Mouse (Mus musculus) embryonic facial prominence, embryonic 10.5 days (tissue): ENCODE data around the gene Tap1. TPM values are rescaled to one million over a fixed set of nuclear protein-coding genes. Genes with fewer than 3 reads are reported as not detected.
A peak's percentile ranks its signal among the peaks of the same experiment; 100 is the strongest.
"Not testable (repeated sequence)": the region's sequence is repeated elsewhere in the genome, so short reads cannot be mapped to it uniquely, and the experiment has no call there.

ENCODE experiments used
- DNase-seq: peaks from one replicate; pipeline ENCODE4 v3.0.0-alpha.2; 2017; ENCODE audit warnings: low spot score
- H3K27ac ChIP-seq: fragments of 300-500 bp; sonication (generic); replicated peaks from 2 replicates; pipeline ENCODE4 v1.5.1; 2016; ENCODE audit warnings: mild to moderate bottlenecking
- H3K27me3 ChIP-seq: fragments of 300-500 bp; sonication (generic); replicated peaks from 2 replicates; pipeline ENCODE4 v1.6.1; 2016; ENCODE audit warnings: low read depth, mild to moderate bottlenecking; ENCODE audit not compliant: poor library complexity, severe bottlenecking
- H3K36me3 ChIP-seq: fragments of 300-500 bp; sonication (generic); replicated peaks from 2 replicates; pipeline ENCODE4 v1.6.1; 2016; ENCODE audit warnings: mild to moderate bottlenecking, moderate library complexity
- H3K4me1 ChIP-seq: fragments of 300-500 bp; sonication (generic); 2 replicates; pipeline ENCODE4 v1.6.1; 2016
- H3K4me3 ChIP-seq: fragments of 300-500 bp; sonication (generic); 2 replicates; pipeline ENCODE4 v1.5.1; 2016; ENCODE audit warnings: mild to moderate bottlenecking, moderate library complexity
- H3K9me3 ChIP-seq: fragments of 300-500 bp; sonication (generic); 2 replicates; pipeline ENCODE4 v1.6.1; 2016; ENCODE audit warnings: mild to moderate bottlenecking
- WGBS: fragments of 180-500 bp; shearing (Covaris S2); methylation state at CpG from one replicate; pipeline ENCODE4 v1.1.7; 2016; 5-methylcytosine and 5-hydroxymethylcytosine counted together
- polyA plus RNA-seq: library from polyadenylated mRNA; unstranded; fragments of >200 nt; fragmentation: Nextera tagmentation; extraction: Ambion mirVana; gene quantifications from 2 replicates; pipeline ENCODE4 v1.2.1, GENCODE M21; 2016

Tap1 gene
- polyA plus RNA-seq, 1 experiment from 2014 or later = 2.8 TPM

GRCm38 (mm10) chr17:34225911-34226310 lies 38.6 kb downstream of the Tap1 start:
- not testable (repeated sequence) for H3K27me3 ChIP-seq, H3K4me1 ChIP-seq, H3K4me3 ChIP-seq, H3K27ac ChIP-seq, DNase-seq, H3K36me3 ChIP-seq
- WGBS = 96% methylated on average over 15 of the region's 23 CpGs
- peaks cover 11% of the 10 kb centered on the region for H3K9me3 ChIP-seq

GRCm38 (mm10) chr17:34230971-34231370 lies 43.6 kb downstream of the Tap1 start:
- 90% methylated on average over 9 of the region's 9 CpGs for WGBS
- H3K9me3 ChIP-seq, H3K36me3 ChIP-seq, H3K4me1 ChIP-seq, H3K27ac ChIP-seq, H3K4me3 ChIP-seq, DNase-seq, H3K27me3 ChIP-seq: not testable (repeated sequence)

GRCm38 (mm10) chr17:34232021-34232420 lies 44.7 kb downstream of the Tap1 start:
- not testable (repeated sequence) for H3K27ac ChIP-seq, H3K36me3 ChIP-seq, H3K4me1 ChIP-seq, H3K27me3 ChIP-seq, DNase-seq, H3K9me3 ChIP-seq, H3K4me3 ChIP-seq
- 79% methylated on average over 7 of the region's 7 CpGs for WGBS

- Histone ChIP-seq H3K36me3 (no peaks in the 10 kb centered on the region), H3K9me3 (no peaks in the 10 kb centered on the region), H3K4me1 (no peaks in the 10 kb centered on the region), H3K27ac (no peak overlapping the region), H3K27me3 (no peaks in the 10 kb centered on the region), H3K4me3 (no peak overlapping the region)
- 47% methylated on average over 9 of the region's 9 CpGs for WGBS
- peak; percentile 53 for DNase-seq
Observed at GRCm38 (mm10) chr17:34234926-34235325, 47.6 kb downstream of the Tap1 start.

GRCm38 (mm10) chr17:34236691-34237090 lies 49.3 kb downstream of the Tap1 start:
- H3K27ac ChIP-seq = no peak overlapping the region
- no peaks in the 10 kb centered on the region for H3K27me3 ChIP-seq
- no peaks in the 10 kb centered on the region for H3K4me1 ChIP-seq
- DNase-seq = no peak
- 0 out of 2 replicates have a peak, but pooled peaks cover 2% of the 10 kb centered on the region for H3K9me3 ChIP-seq
- no peak overlapping the region for H3K4me3 ChIP-seq
- no peaks in the 10 kb centered on the region for H3K36me3 ChIP-seq
- WGBS = 90% methylated on average over 5 of the region's 5 CpGs

GRCm38 (mm10) chr17:34237741-34238140 lies 50.4 kb downstream of the Tap1 start:
- Histone ChIP-seq H3K4me3 (no peak overlapping the region), H3K27ac (no peak overlapping the region)
- 79% methylated on average over 3 of the region's 3 CpGs for WGBS

GRCm38 (mm10) chr17:34238706-34239105 lies 51.4 kb downstream of the Tap1 start, which contains the start of gene H2-Ob:
Gene H2-Ob, plus strand, starts transcription at chr17:34238903.
- Histone ChIP-seq H3K27me3 (no peaks in the 10 kb centered on the region), H3K4me3 (no peak within 1 kb of the TSS), H3K4me1 (no peaks in the 10 kb centered on the region), H3K36me3 (no peaks in the 10 kb centered on the region), H3K27ac (no peak within 1 kb of the TSS), H3K9me3 (0 out of 2 replicates have a peak, but pooled peaks cover 5% of the 10 kb centered on the region)
- WGBS = 68% methylated on average over 3 of the region's 3 CpGs
- no peak for DNase-seq

More at GRCm38 (mm10) chr17:34237741-34238140, 50.4 kb downstream of the Tap1 start:
- no peaks in the 10 kb centered on the region for H3K4me1 ChIP-seq
- no peaks in the 10 kb centered on the region for H3K27me3 ChIP-seq
- H3K9me3 ChIP-seq = 0 out of 2 replicates have a peak, but pooled peaks cover 5% of the 10 kb centered on the region
- DNase-seq = no peak
- no peaks in the 10 kb centered on the region for H3K36me3 ChIP-seq

- H3K4me3 ChIP-seq = no peak overlapping the region
- no peaks in the 10 kb centered on the region for H3K36me3 ChIP-seq
- 78% methylated on average over 10 of the region's 10 CpGs for WGBS
- no peak overlapping the region for H3K27ac ChIP-seq
- H3K27me3 ChIP-seq = no peaks in the 10 kb centered on the region
- no peak for DNase-seq
- 0 out of 2 replicates have a peak, but pooled peaks cover 5% of the 10 kb centered on the region for H3K9me3 ChIP-seq
- H3K4me1 ChIP-seq = no peaks in the 10 kb centered on the region
Observed at GRCm38 (mm10) chr17:34239601-34240041, 52.3 kb downstream of the Tap1 start.

- DNase-seq = no peak
- H3K9me3 ChIP-seq = 0 out of 2 replicates have a peak, but pooled peaks cover 5% of the 10 kb centered on the region
- H3K36me3 ChIP-seq = no peaks in the 10 kb centered on the region
- no peak overlapping the region for H3K27ac ChIP-seq
- H3K4me1 ChIP-seq = no peaks in the 10 kb centered on the region
- 69% methylated on average over 3 of the region's 3 CpGs for WGBS
- no peak overlapping the region for H3K4me3 ChIP-seq
- H3K27me3 ChIP-seq = no peaks in the 10 kb centered on the region
Observed at GRCm38 (mm10) chr17:34240366-34240765, 53.0 kb downstream of the Tap1 start.

GRCm38 (mm10) chr17:34240916-34241315 lies 53.6 kb downstream of the Tap1 start:
- 0 out of 2 replicates have a peak, but pooled peaks cover 5% of the 10 kb centered on the region for H3K9me3 ChIP-seq
- no peak overlapping the region for H3K4me3 ChIP-seq
- no peaks in the 10 kb centered on the region for H3K36me3 ChIP-seq
- H3K4me1 ChIP-seq = no peaks in the 10 kb centered on the region
- H3K27ac ChIP-seq = no peak overlapping the region
- 82% methylated on average over 6 of the region's 6 CpGs for WGBS
- no peaks in the 10 kb centered on the region for H3K27me3 ChIP-seq
- no peak for DNase-seq

GRCm38 (mm10) chr17:34244656-34245055 lies 57.3 kb downstream of the Tap1 start:
- Histone ChIP-seq H3K9me3 (0 out of 2 replicates have a peak, but pooled peaks cover 5% of the 10 kb centered on the region), H3K4me1 (no peaks in the 10 kb centered on the region), H3K4me3 (no peak overlapping the region), H3K27me3 (no peaks in the 10 kb centered on the region), H3K36me3 (no peaks in the 10 kb centered on the region), H3K27ac (no peak overlapping the region)
- DNase-seq = no peak
- 74% methylated on average over 4 of the region's 4 CpGs for WGBS
